Mouse (Mus musculus) hematopoietic stem cell, adult 5-6 weeks (primary cell): ENCODE measurements around the gene Pakap. TPM values are rescaled to one million over a fixed set of nuclear protein-coding genes. Genes with fewer than 3 reads are reported as not detected.

Experiments used
- ATAC-seq, 2 experiments: fragments of 125-278 bp in 1 of 2; replicated peaks in 1 of 2; 2 replicates each; pipeline ENCODE4 v1.8.0; 2016 to 2017; ENCODE audit warnings: inconsistent platforms in 2 of 2, mild to moderate bottlenecking in 2 of 2, moderate number of reproducible peaks in 2 of 2, low read depth in 1 of 2, moderate TSS enrichment in 1 of 2; ENCODE audit not compliant: low FRiP score in 2 of 2, poor library complexity in 2 of 2, severe bottlenecking in 2 of 2, insufficient read depth in 1 of 2, low TSS enrichment in 1 of 2
- total RNA-seq: library from RNA; stranded (forward); fragments of 172-1452, 232-1000 nt; gene quantifications from 2 replicates; pipeline ENCODE4 v1.2.3, GENCODE M21; 2017

Pakap gene
- total RNA-seq, 1 experiment from 2014 or later = not detected

DNA sequence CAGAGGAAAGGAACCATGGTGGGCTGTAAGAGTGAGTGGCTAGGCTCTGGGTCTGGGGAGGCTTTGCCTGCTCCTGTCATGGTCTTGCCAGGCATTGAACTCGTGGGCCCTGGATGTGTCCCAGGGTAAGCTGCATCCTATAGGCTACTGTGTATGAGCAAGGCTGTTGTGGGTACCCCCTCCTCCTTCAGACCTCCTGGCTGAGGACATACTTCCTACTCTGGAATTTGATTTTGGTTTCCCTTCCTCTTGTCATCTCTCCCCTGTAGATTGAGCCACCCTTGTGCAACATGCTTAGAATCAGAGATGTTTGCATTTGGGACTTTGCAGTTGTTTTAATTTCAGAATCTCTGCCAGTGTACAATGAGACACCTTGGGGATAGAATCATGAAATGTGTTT, 83.0 kb downstream of the Pakap start:
- no peak for ATAC-seq

DNA sequence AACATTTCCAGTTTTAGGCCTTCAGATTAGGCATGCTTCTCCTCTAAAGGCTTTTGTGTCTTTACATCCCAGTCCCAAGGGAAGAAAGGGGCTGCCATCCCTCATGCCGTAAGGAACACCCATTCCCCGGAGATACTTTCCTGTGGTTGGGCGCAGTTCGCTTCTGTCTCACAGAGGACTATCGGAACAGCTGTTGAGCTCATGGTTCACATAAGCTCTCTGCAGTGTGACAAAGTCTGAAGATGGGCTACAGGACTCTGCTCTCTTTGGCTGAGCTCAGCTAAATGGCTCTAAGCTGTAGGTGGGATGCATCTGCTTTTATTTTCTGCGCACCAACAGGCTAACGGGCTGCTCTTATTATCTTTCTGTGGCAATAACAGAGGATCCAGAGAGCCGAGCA, 83.6 kb downstream of the Pakap start:
- no peak for ATAC-seq

DNA sequence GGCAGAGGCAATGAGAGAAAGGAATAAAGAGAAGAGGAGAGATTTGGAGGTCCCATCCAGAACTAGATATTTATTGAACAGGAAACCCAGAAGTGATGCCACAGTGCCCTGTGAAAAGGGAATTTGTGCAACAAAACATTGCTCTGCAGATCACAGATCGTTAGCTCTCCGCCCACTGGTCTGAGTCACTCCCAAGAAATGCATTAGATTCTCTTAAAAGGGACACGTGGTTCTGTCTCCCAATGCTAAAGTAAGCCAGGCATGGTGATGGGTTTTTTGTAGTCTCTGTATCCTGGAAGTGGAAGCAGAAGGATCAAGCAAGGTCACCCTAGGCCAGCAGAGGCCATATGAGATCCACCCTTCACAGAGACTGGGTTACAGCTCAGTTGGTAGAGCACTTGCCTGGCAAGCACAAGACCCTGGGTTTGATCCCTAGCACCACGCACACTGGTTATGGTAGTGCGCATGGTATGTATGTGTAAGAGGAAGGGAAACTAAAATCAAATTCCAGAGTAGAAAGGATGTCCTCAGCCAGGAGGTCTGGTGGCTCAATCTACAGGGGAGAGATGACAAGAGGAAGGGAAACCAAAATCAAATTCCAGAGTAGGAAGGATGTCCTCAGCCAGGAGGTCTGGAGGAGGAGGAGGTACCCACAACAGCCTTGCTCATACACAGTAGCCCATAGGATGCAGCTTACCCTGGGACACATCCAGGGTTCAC, 84.4 kb downstream of the Pakap start:
- ATAC-seq = no peak

DNA sequence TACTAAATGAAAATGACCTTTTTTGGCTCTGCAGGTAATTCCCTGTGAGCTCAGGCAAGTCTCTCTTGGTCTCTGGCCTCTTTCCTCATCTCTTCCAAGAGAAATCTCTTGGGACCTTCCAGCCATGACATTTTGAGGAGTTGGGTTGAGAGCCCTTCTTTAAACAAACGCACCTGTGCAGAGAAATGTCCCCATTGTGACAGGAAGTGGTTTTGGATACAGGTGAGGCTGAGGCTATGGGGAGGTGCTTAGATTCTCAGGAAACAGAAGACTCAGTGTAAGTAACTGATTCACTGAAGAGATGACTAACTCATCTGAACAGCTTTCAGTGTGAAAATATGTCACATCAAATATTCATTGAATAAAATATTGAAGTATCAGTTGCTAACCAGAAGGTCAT, 88.0 kb downstream of the Pakap start:
- no peak for ATAC-seq

DNA sequence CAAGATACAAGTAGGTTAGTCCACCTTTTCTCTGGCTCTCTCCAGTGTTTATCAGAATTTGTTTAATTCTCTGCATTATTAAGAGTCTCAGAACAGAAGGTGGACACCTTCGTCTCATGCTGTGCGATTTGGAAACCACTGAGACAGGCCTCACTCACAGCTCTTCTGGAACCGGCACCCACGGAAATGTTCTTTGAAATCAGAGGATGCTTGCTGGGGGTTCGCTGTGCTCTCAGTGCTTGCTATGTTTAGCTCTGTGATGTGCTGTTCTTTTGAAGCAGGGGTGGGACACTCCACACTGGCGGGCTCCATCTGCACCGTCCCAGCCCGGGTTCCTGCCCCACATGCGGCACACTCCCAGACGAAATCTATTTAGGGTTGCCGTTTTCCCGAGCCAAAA, 88.4 kb downstream of the Pakap start:
- ATAC-seq = no peak

DNA sequence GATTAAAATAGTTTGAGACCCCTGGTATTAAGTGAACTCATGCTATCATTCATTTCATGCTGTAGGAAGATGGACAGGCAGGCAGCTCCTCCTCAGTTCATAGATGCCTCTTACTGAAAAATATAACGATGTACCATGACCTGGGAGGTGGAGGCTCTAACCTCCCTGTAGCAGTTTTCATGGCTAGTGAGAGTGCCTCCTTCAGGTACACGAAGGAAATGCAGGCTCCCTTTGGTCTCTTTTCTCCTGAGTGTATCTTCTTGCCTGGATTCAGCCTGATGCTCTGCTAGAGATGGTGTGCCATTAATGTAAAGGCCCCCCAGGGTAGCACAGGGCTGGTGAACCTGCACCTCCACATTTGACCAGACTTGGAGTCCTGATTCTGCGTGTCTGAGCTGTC, 88.9 kb downstream of the Pakap start:
- no peak for ATAC-seq

DNA sequence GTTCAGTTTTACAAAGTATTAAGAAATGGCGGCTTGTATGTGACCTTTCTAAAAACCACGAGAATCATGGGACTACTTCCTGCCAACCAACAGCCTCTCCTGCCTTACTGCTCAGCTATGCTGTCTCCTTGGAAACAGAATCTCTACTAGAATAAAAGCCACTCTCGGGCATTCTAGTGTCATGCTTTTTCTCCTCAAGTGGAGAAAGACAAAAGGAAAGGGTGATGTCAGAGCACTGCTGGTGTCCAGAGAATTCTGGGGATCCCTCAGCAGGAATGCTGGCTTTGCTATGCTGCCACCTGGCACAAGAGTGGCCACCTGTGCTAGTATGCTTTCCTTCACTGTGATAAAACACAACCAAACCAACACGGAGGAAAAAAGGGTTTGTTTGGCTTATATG, 92.5 kb downstream of the Pakap start:
- no peak for ATAC-seq

DNA sequence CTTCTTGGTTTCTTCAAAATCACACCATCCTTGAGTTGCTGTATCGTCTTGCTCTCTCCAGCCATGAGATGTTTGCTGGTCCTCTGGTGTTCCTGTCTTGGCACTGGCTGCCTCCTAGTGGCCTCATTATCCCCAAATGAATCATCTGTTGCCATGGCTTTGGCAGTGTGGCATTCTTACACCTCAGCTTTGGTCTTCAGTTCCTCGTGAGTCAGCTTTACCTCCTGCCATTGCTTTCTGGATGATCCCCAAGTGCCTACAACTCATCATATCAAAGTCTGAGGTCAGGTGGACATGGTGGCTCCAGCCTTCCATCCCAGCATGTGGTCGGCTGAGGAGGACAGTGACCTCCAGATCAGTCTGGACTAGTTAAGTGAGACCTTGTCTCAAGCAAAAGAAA, 98.1 kb downstream of the Pakap start:
- no peak for ATAC-seq

DNA sequence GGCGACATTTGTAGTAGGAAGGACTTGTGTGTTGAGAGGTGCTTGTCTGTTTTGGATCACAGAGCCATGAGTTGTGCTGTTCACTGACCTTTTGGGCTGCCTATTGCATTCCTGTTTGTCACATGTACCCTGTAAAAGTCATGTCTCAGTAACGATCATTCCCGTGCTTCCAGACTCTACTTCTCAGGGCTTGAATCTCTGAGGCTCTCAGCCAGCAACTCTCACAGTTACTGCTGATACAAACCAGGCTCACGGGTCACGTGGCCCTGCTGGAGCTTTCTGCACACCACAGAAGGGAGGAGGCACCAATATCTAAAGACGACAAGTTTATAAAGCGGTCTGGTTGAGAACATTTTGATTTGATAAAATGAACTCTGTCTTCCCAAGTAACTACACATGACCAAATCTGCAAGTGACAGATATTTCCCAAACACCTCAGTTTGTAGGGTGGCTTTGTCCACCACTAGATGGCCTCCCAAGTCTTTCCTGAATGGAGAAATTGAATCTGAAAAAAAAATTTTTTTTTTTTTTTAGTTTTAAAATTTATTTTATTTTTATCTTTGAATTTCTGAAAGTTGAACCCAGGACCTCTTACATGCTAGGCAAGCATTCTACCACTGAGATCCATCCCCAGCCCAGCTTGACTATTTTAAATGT, 103.0 kb downstream of the Pakap start:
- ATAC-seq = no peak

DNA sequence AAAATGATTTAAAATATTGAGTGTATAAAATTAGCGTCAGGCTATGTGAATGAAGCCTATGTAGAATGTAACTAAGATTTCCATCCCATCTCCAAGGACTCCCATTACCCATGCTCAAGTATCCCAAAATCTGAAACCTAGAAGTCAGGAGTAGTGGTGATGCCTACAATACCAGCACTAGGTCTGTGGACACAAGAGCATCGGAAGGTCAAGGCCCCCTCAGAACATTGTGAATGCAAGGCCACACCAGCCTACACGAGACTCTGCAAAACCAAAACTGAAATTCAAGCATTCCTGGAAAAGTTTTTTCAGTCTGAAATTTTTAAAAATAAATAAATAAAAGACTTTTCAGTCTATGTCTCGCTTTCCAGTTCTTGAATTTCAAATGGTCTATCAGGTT, 104.6 kb downstream of the Pakap start:
- ATAC-seq = no peak

DNA sequence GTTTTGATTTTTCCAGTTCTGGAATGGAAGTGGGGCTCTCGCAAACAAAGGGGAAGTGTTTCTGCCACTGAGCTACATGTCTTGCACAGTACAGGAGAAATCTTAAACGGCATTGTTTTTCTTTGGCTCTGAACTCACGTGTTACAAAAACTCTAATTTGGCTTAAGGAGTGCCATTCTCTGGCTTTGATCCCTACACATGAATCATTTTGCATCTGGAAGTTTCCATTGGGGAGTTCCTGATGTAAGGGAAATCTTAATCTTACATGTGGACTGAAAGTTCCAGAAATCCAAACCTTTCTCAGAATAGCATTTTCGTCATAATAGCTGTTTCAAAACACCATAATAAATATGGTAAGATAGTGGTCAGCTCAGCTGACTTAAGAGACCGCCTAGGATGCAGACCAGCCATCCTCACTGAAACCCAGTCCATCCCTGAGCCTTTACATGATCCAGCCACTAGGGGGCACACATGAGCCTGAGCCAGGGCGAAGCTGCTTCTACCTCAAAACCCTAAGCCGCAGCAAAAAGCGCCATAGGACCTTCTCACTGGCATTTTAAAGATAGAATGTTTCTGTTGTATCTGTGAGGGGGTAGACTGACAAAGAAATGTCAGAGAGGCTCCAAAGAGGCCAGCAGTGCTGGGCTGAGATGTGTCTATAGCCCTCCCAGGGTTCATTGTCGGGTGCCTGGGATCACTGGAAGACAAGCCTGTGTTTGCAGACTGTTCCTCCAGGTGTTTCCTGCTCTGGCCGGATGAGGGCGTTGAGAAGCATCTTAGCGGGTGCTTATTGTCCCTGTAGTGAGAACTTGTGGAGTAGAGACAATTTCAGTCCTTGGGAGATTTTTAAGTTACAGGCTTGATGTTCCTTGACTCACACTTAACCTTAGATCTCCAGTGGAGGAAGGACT, 105.3 kb downstream of the Pakap start:
- peak; percentile 71 to 90 for ATAC-seq

DNA sequence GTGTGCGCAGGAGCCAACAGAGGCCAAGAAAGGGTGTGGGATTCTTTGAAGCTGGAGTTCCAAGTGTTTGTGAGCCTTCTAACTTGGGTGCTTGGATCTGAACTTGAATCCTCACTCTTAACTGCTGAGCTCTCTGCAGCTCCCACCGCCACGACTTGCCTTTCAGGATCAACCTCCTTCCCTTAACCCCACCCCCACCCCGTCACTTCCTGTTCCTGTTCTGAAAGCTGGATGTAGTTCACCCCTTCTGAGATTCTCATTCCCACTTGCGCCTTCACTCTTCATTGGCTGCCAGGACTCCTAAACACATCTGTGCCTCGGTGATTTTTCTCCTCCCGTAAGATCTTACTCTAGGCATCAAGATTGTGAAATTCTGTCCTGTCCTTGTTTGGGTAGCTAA, 106.4 kb downstream of the Pakap start:
- no peak for ATAC-seq

DNA sequence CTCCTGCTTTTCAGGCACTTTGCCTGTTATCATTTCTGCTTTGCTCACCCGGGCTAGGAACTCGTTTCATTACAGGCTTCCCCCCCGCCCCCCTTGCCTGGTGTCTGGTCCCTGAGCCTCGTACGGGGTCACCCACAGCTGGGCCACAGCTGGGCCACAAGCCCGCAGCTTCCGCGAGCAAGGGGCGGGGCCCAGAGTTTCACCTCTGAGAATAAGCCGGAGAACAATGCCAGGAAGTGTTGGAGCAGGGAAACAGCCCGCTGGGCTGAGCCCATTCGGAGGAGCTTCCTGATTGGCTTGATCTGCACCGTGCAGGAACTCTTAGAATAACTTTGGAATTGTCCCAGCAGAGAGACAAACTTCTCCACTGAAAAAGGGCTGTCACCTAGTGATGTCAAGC, 107.4 kb downstream of the Pakap start:
- peak; percentile 52 to 55 for ATAC-seq

DNA sequence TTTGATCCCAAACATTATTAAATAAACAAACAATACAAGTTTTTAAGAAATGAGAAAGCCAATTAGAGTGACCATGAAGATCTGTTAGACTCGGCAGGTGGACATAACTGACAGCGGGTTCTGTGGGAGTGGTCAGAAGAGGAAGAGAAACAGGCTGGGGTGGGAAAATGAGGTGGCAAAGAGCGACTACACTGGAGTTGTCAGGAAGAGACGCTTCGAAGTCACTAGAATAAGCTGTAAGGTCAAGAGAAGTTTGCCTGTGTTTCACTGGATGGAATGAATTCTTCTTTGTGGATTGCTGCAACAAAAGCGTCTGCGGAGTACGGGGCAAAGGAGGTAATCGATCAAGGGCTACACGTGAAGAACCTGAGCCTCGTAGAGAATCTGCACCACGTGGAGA, 109.9 kb downstream of the Pakap start:
- ATAC-seq = no peak

DNA sequence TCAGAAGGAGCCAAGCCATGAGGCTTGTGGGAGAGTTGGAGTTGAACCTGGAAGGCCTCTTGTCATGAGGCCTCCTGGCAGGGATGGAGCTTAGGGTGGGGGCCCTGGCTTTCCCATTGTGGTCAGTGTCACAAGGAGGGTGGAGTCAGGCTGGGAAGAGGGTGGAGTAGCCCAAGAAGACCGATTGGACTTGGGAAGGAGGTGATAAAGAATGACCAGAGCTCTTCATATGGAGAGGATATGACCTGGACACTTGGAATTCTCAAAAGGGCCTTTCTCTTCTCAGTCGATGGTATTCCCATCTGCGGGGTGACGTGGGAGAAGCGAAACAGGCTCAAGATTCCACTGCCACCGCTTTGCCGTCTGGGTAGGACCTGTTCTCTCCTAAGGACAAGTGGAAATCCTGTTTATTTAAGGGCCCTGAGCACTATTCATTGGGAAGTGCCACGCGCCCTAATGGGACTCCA, 111.0 kb downstream of the Pakap start:
- ATAC-seq = no peak

DNA sequence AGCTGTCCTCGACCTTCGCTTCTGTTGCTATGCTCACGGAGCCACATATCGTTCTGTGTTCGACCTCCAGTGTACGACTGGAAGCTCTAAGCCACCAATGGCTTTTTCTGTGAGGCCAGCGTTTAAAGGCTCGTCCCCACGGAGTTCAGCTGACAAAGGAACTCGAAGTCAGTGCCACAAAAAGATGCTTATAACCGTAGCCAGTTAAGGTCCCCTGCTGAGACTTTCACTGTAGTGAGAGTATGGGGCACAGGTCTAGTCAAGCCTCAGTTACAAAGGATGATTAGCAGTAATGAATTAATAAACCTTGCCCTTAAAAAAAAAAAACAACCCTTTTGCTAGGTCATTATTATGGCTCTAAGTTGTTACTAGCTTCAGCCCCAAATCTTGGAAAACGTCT, 112.2 kb downstream of the Pakap start:
- no peak for ATAC-seq

DNA sequence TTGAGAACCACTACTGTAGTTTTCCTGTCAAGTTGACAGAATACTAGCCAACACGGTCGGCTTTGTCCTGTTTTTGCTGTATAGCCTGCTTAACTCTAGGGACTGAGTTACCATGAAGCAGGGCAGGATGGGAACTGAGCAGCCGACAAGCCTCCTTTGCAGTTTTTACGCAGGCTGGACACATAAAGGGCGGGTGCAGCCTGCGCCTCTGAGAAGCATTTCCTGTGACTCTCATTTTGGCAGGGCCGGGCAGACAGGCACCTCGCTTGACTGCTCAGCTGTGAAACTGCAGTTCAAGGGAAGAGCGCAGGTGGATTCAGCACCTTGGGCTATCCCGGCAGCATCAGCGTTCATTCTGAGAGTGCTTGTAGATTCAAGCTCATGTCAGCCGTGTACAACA, 113.5 kb downstream of the Pakap start:
- 0 out of 4 replicates have a peak, but pooled peaks of 1 of the 2 experiments have one; percentile 22 for ATAC-seq

DNA sequence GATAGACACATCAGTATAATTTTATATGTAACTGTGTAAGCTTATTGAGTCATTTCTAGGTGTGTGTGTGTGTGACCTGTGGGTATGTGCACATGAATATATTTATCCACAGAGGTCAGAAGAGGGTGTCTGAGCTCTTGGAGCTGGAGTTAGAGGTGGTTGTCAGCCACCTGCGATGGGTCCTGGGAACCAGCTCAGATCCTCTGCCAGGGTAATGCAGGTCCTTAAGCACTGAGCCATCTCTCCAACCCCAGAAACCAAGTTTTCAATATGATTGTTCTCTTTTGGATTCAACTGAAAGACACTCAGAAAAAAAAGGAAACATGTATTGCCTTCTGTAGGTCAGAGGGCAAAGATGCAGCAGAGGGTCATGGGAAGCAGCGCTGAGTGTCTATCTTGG, 114.4 kb downstream of the Pakap start:
- ATAC-seq = no peak
